Mouse (Mus musculus) gastrocnemius, postnatal 14 days (tissue): ENCODE results near the gene Wfdc6a. TPM values are rescaled to one million over a fixed set of nuclear protein-coding genes. Genes with fewer than 3 reads are reported as not detected.
"Not testable (repeated sequence)": the region's sequence is repeated elsewhere in the genome, so short reads cannot be mapped to it uniquely, and the experiment has no call there.

Experiments
- DNase-seq: peaks from one replicate; pipeline ENCODE4 v3.0.0; 2021; ENCODE audit warnings: mixed read lengths
- intact Hi-C: fragments of 180-260 bp; cut with DNase I; formaldehyde crosslinking; loops from one replicate; pipeline ENCODE4 v1.15.1; 2025; ENCODE audit warnings: low total_unique reads
- long read RNA-seq, 2 experiments: library from polyadenylated mRNA; stranded (forward); transcript quantifications; one replicate each; pipeline ENCODE4 v2.0.0; 2021
- total RNA-seq, 2 experiments: library from RNA; stranded (reverse); gene quantifications; 2 replicates each; pipeline ENCODE4 v1.2.3; 2021

Wfdc6a gene
- total RNA-seq, result not detected
- long read RNA-seq, experiment 1, result 0 reads
- long read RNA-seq, experiment 2, result 0 reads

DNA sequence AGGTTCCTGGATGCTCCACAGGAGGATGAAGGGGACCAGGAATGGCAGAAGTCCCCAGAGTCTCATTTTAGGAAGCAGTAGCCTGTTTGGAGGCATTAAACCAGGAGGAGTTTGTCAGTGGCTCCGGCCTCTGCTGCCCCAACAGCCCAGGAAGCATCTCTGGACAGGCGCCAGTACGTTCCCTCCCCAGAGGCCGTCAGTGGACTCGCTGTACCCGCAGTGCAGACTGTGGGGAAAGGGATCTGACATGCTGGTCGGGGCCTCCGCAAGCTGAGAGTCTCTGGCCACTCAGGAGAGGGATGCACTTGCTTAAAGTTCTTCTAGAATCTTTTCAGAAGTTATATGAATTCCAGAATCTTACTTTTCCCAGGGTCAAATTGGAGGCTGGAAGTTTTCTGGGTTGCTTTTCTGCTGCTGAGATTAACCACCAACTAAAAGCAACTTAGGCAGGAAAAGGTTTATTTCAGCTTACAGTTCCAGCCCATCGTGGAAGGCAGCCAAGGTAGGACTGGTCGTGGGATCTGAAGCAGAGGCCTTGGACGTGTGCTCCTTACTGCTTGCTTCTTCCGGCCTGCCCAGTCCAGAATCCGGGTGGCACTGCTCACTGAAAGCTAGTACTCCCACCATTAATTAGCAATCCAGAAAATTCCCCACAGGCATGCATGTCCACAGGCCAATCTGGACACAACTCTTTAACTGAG, at the start of gene Wfdc6a:
Gene Wfdc6a, minus strand, starts transcription at position 423 of the 701 bp plus-strand sequence.
- intact Hi-C loops, result not testable (repeated sequence)
- DNase-seq, result peak; percentile 14

DNA sequence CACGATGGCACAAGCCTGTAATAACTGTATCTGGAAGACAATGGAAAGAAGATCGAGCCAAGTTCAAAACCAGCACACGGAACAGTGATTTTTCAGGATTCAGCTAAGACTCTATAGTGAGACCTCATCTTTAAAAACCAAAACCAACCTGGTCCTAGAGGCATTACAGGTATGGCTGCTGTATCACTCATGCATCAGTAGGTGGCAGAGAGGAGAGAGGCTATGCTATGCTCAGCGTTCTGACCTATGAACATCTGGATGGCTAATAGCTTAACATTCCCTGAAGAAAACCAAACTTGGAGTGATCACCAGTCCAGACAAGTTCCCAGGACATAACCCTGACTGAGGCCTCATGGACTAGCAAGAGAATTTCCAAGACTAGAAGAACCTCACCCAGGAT, 36.5 kb upstream of the Wfdc6a start:
- no peak for DNase-seq
- intact Hi-C loops, result no loop called here

DNA sequence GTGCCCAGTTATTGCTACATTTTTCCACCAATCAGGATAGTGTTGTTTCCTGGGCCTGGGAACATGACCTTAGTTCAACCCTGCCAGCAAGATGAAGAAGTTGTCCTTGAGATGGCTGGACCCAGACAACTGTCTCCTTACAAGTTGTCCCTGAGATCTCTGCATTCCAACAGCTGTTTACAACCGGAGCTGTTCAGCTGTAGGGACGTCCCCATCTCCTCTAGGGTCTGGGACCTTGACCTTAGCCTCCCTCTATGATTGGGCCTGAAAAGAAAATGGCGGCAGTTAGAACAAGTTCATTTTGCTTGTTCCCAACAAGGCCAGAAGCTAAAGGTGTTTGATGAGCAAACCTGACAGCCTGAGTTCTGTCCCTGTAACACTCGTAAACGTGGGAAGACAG, 33.8 kb upstream of the Wfdc6a start:
- intact Hi-C loops, result no loop called here
- DNase-seq, result no peak

DNA sequence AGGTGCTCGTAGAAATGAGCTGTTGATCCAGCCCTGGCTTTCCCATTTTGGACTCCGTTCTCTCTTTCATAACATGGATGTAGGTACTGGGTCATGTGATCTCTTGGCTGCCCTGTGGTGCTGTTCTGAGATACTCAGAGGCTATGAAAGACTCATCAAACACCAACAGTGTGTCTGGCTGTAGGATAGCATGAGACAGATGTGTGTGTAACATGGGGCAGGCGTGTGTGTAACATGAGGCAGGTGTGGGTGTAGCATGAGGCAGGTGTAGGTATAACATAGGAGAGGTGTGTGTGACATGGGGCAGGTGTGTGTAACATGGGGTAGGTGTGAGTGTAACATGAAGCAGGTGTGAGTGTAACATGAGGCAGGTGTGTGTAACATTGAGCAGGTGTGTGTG, 30.1 kb upstream of the Wfdc6a start:
- intact Hi-C loops, result no loop called here
- no peak for DNase-seq

DNA sequence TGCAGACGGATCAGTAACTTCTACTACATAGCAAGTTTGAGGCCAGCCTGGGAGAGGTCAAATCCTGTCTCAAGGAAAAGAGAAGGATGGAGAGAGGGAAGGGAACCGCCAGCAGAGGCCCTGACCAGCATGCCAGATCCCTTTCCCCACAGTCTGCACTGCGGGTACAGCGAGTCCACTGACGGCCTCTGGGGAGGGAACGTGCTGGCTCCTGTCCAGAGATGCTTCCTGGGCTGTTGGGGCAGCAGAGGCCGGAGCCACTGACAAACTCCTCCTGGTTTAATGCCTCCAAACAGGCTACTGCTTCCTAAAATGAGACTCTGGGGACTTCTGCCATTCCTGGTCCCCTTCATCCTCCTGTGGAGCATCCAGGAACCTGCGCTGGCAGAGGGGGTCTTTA, 28.2 kb upstream of the Wfdc6a start, which contains the start of the genes Wfdc6b and Wfdc8:
Gene Wfdc6b, plus strand, starts transcription at position 52 of the 400 bp plus-strand sequence.
Gene Wfdc8, minus strand, starts transcription at position 156 of the 400 bp plus-strand sequence.
- peak; percentile 31 for DNase-seq
- intact Hi-C loops, result not testable (repeated sequence)

DNA sequence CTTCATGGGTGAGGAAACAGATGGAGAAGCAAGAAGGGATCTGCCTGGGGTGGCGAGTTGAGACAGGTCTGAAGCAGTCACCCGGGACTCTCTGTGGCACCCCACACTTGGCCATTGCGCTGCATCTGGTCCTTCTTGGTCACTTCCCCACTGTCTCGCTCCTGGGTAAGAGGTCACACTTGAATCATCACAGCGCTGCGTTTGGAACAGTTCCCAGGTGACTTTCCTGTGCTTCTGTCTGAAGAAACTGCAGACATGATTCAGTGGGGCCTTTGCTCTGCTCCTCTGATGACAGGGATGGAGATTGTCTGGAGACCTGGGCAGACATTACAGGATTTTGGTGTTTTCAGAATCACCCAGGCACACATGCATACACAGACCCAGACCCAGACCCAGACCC, 23.5 kb upstream of the Wfdc6a start:
- intact Hi-C loops, result no loop called here
- DNase-seq, result no peak

DNA sequence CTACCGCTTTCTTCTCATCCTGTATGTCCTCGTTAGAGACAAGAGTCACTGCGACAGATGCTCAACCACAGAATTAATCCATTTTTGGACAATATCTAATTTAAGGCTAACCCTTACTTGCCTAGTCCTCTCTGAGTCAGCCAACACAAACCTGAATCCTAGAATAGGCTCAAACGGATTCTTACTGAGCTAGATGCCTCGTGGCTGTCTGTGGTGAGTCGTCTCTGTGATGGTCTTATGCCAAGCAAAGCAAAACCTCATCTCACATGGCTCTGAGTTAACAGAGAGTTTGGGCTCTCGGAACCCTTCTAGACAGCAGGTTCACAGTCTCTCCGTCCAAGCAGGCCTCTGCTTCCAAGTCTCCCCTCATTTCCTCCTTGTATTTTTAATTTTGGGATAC, 19.2 kb upstream of the Wfdc6a start:
- intact Hi-C loops, result no loop called here
- no peak for DNase-seq

DNA sequence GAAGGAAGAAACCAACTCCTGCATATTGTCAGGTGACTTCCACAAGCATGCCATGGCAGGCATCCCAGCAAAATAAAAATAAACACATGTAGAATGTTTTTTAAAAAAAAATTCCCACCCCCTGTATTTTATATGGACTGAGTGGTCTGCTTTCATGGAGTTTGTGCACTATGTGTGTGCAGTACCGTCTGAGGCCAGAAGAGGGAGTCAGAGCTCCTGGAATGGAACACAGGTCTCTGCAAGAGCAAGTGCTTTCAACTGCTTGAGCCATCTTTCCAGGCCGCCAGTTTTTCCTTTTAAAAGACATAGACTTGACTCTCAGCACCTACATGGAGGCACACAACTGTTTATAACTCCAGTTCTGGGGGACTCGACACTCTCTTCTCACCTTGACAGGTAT, 18.2 kb upstream of the Wfdc6a start:
- DNase-seq, result no peak
- intact Hi-C loops, result no loop called here

DNA sequence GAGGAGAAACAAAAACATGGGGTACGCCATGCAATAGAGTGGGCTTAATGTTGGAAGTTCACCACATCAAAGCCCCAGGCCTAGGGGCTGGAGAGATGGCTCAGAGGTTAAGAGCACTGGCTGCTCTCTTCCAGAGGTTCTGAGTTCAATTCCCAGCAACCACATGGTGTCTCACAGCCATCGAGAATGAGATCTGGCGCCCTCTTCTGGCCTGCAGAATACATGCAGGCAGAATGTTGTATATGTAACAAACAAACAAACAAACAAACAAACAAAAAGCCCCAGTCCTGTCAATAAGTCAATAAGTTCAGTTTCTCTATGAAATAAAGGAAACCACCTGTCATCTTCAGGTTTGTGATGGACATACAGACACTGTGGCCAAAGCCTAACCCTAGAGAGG, 14.9 kb upstream of the Wfdc6a start:
- intact Hi-C loops, result no loop called here
- DNase-seq, result no peak

DNA sequence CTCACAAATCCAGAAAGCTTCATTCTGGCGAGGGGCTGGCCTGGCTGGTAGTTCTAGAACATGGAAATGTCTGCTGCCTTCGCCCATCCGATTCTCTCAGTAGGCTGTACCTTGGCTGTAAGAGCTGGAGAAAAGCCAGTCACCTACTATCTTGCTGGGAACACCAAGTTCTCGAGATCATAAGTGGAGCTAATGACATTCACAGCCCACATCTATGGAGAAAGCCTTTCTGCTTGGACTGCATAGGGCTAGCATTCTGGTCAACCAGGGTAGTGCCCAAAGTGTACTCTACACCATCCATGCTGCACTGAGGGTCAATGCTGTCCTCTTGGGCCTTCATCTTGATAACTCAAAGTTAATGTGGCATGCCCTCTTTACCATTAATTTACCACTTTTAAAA, 8.2 kb upstream of the Wfdc6a start, which contains the start of gene Eppin:
Gene Eppin, minus strand, starts transcription at position 101 of the 400 bp plus-strand sequence.
- no peak for DNase-seq
- intact Hi-C loops, result no loop called here

DNA sequence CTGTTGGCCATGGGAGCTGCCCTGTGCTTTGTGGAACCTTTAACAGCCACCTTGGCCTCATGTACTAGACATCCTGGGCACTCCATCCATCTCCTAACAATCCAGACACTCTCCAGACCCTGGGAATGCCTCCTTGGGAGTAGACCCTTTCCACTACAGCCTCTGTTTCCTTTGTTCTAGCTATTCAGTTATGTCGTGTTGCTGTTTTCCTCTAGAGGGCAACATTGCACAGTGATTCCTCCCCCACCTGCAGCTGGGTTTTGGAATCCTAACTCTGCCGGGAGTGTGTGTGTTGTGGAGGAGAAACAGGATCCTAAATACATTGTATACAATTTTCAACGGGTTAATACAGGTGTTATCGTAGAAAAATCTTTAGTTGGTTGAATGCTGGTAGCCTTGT, 6.8 kb upstream of the Wfdc6a start:
- DNase-seq, result no peak
- intact Hi-C loops, result no loop called here

DNA sequence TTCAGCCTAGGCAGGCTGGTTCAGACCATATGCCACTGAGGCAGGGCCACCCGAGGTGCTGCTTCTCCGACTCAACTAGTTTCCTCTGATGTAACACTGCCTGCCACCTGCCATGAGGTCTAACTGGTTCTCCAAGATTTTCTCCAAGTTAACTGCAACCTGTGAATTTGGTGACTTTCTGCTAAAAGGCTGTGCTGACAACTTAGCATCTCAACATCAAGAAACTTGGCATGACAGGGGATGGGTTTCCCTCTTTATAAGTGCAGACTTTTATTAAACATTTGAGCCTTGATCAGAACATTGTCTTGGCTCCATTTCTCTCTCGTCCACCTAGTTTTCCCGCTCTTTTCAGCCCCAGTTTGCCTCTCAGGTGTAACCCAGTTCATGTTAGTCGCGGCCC, 11.9 kb downstream of the Wfdc6a start, which contains the start of gene Spint3:
Gene Spint3, minus strand, starts transcription at position 101 of the 400 bp plus-strand sequence.
- DNase-seq, intact Hi-C loops: not testable (repeated sequence)

DNA sequence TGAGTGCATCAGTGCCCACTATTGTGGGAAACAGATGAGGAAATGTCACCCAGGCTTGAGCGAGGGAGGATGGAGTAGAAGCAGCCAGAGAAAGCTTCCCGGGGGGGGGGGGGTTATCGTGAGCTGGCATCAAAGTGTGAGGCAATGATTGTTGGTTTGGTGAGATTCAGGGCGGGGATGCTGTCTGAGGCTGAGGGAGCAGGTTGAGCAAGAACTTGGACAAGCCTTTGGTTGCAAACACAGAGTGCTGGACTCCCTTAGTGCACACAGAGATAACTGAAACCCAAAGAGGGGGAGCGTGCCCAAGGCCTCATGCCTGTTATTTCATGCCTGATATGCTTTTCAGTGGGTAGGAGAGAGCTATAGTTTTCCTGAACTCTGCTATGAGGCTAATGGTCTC, 17.8 kb downstream of the Wfdc6a start:
- intact Hi-C loops, result no loop called here

DNA sequence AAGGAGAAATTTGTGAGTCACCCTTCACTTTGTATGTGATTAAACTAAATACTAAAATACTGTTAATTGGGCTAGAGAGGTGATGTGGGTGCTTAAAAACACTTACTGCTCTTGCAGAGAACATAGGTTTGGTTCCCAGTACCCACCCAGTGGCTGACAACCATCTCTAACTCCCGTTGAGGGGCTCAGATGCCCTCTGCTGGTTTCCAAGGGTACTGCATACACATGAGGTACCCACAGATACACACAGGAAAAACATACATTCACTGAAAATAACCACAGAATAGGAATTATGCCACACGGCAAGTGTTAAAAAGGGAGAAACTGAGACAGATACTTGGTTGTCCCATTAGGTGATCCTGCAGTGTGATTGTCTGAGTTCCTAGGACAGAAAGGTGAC, 18.2 kb downstream of the Wfdc6a start:
- DNase-seq, result no peak
- intact Hi-C loops, result no loop called here

More for the DNA sequence above, 17.8 kb downstream of the Wfdc6a start:
- DNase-seq, result no peak

DNA sequence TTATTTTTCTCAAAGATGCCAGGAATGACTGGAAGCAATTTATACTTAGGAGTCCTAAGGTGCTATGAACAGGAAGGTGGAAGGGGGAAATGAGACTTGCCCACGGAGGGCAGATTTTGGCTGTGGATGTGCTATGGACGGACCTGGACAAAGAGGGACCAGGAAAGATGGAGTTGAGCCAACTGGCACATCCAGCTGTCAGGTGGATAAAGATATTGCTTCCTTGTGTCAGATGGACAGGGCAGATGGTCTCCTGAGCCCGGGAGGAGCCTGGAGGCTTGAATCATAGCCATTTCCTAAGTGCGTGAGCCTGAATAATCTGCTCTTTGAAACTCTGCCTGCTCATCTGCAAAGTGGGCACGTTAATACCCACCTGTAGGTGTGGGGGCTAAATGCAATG, 20.9 kb downstream of the Wfdc6a start:
- DNase-seq, result no peak
- intact Hi-C loops, result no loop called here

DNA sequence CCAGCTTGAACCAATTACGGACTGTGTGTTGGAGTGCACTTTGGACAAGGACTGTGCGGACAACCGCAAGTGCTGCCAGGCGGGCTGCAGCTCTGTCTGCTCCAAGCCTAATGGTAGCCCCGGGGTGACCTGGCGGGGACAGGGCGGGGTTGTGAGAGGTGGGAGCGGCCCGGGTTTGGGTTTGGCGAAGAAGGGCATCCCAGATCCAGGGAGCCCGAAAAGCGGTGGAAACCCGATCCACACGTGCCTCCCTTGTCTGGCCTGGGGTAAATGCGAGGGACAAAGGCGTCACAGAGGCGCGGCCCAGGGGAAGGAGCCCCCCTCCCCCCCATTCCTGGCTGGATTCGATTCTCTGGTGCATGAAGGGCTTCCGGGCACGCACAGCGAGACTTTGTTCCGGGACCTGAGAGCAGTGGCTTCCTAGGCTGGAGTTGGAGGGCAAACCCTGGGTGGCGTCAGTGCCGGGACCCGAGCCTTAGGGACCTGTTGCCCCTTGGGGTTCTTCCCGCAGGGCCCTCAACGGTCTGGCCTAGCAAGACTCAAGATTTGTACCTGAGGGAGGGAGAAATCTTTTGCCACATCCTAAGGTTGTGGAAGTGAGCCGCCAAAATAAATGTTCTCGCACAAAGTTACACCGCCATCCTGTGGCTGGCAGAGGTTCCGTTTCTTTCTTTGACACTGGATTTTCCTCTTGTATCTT, 21.8 kb downstream of the Wfdc6a start:
- intact Hi-C loops, result no loop called here
- peak; percentile 24 for DNase-seq

DNA sequence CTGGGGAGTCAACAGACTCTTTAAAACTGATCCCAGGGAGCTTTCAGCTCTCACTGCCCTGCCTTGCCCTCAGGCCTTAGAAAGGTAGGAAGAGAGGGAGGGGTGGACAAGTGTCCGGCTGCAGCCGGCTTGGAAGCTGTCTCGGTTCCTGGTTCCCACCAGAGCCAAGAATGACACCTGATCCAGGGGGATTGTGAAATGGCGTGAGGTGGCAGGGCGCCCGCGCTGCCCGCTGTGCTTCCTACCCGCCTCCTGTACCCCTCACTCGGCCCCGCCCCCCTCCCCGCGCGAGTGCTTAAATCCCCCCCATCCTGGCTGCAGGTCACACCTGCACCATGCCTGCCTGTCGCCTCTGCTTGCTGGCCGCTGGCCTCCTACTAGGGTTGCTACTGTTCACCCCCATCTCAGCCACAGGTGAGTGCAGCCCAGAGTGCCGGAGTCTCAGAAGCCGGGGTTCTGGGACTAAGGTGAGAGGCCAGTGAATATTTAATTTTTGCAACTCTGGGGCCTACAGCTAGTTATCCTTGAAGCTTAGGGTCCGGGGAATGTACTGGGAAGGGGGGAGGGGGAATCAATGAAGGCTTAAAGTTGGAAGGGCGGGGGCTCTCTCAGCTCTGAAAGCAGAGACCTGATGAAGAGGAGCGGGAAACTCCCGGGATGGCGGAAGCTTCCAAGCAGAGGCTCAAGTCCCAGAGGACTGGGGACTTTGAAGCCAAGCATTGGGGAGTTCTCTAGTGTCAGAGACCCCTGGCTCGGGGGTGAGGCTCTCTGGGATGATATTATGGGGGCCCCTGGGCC, 22.7 kb downstream of the Wfdc6a start, which contains the start of gene Wfdc2:
Gene Wfdc2, plus strand, starts transcription at position 23 of the 798 bp plus-strand sequence.
- intact Hi-C loops, result no loop called here
- DNase-seq, result no peak

DNA sequence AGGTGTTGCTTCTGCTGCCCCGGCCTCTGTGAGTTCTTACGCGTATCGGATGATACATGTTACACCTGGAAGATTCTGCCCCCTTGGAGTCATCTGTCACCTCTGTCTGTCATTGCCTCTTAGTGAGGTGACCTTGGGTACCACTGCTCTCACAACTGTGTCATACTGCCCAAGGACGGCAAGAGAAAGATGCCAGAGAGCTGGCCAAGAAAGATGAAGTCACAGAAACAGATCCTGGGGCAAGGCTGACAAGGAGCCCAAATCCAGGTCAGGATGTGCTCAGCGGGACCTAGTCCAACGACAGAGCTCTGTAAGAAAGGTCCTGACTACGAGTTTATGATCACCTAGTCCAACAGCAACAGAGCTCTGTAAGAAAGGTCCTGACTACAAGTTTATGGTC, 25.1 kb downstream of the Wfdc6a start:
- intact Hi-C loops, result no loop called here
- no peak for DNase-seq

DNA sequence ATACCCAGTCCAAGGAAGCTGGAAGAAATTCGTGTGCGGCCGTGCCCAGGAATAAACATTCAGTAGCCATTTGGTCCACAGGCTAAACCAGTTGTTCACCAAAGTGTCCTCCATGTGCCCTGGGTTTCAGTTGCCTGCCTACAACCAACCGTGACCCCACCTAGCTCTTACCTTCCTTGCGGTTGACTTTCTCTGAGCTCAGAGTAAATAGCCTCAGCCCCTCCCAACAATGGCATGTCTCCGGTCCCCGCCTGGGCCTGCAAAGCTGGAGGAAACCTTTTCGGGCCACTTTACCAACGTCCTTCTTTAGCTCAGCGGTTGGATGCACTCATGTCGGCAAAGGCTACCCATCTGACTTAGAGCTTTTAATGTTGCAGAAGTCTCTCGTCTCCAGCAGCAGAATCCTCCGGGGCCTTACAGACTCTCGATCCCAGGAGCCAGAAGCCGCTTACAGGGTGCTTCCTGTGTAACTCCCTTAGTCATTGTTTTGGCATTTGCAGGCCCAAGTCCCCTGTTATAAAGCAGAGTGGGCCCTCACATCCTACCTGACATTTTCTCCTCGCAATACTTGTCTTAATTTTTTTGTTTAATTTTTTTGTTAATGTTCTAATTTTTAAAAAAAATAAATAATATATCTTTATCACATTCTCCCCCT, 26.1 kb downstream of the Wfdc6a start:
- no peak for DNase-seq
- intact Hi-C loops, result no loop called here
